Mouse (Mus musculus) heart, postnatal 36 days (tissue): ENCODE data around the gene Bach2. TPM values are rescaled to one million over a fixed set of nuclear protein-coding genes. Genes with fewer than 3 reads are reported as not detected.

Source experiments
- DNase-seq, 2 experiments: peaks; one replicate each; pipeline ENCODE4 v3.0.0; 2021 to 2022
- intact Hi-C: fragments of 180-260 bp; cut with DNase I; formaldehyde crosslinking; loops from one replicate; pipeline ENCODE4 v1.15.1; 2025
- total RNA-seq, 2 experiments: library from RNA; stranded (reverse); gene quantifications; 2 replicates each; pipeline ENCODE4 v1.2.3; 2021

Bach2 gene
- total RNA-seq, result 1 to 10 TPM; 5.4 to 6.4 TPM

GRCm38 (mm10) chr4:32238366-32238854, at the start of gene Bach2:
TSS of gene Bach2 (plus strand) at chr4:32238804.
- DNase-seq, result peak; percentile 85 to 89
- intact Hi-C loops, result loop anchor here (2.0 to 5.0 kb wide), 3 partner anchors 36 to 298 kb away; no protein-coding TSS in a partner anchor

- intact Hi-C loops, result no loop called here
- DNase-seq, result no peak
These were observed 49.1 kb upstream of the Bach2 start for GRCm38 (mm10) chr4:32189416-32190036.

GRCm38 (mm10) chr4:32190506-32190905, 48.1 kb upstream of the Bach2 start:
- no peak for DNase-seq
- intact Hi-C loops, result no loop called here

- DNase-seq, result peak; percentile 67 to 72
- intact Hi-C loops, result no loop called here
These were observed 42.4 kb upstream of the Bach2 start for GRCm38 (mm10) chr4:32195945-32196921.

- no peak for DNase-seq
- intact Hi-C loops, result no loop called here
These were observed 40.6 kb upstream of the Bach2 start for GRCm38 (mm10) chr4:32198031-32198430.

- DNase-seq, result no peak
- intact Hi-C loops, result no loop called here
These were observed 40.0 kb upstream of the Bach2 start for GRCm38 (mm10) chr4:32198589-32198988.

- intact Hi-C loops, result no loop called here
- no peak for DNase-seq
These were observed 39.4 kb upstream of the Bach2 start for GRCm38 (mm10) chr4:32199156-32199555.

- intact Hi-C loops, result no loop called here
- no peak for DNase-seq
These were observed 37.5 kb upstream of the Bach2 start for GRCm38 (mm10) chr4:32201114-32201513.

GRCm38 (mm10) chr4:32202362-32202761, 36.2 kb upstream of the Bach2 start:
- intact Hi-C loops, result loop anchor here (2.0 kb wide), 1 partner anchor 36 kb away; the partner anchor contains the start of gene Bach2

GRCm38 (mm10) chr4:32204819-32205218, 33.8 kb upstream of the Bach2 start:
- intact Hi-C loops, result loop anchor here (5.0 kb wide), 1 partner anchor 38 kb away; no protein-coding TSS in a partner anchor

More at GRCm38 (mm10) chr4:32202362-32202761, 36.2 kb upstream of the Bach2 start:
- no peak for DNase-seq

GRCm38 (mm10) chr4:32205825-32206224, 32.8 kb upstream of the Bach2 start:
- intact Hi-C loops, result loop anchor here (5.0 kb wide), 1 partner anchor 39 kb away; no protein-coding TSS in a partner anchor
- DNase-seq, result no peak

More at GRCm38 (mm10) chr4:32204819-32205218, 33.8 kb upstream of the Bach2 start:
- DNase-seq, result no peak

GRCm38 (mm10) chr4:32209995-32210394, 28.6 kb upstream of the Bach2 start:
- no peak for DNase-seq
- intact Hi-C loops, result loop anchor here (5.0 kb wide), 1 partner anchor 43 kb away; no protein-coding TSS in a partner anchor

- no peak for DNase-seq
- intact Hi-C loops, result no loop called here
These were observed 28.0 kb upstream of the Bach2 start for GRCm38 (mm10) chr4:32210424-32211184.

GRCm38 (mm10) chr4:32212593-32212992, 26.0 kb upstream of the Bach2 start:
- DNase-seq, result no peak
- intact Hi-C loops, result no loop called here

- DNase-seq, result no peak
- intact Hi-C loops, result no loop called here
These were observed 22.1 kb upstream of the Bach2 start for GRCm38 (mm10) chr4:32216466-32216865.

- intact Hi-C loops, result no loop called here
- no peak for DNase-seq
These were observed 21.6 kb upstream of the Bach2 start for GRCm38 (mm10) chr4:32217016-32217415.

GRCm38 (mm10) chr4:32217593-32217992, 21.0 kb upstream of the Bach2 start:
- DNase-seq, result no peak
- intact Hi-C loops, result no loop called here

- intact Hi-C loops, result no loop called here
- DNase-seq, result no peak
These were observed 20.2 kb upstream of the Bach2 start for GRCm38 (mm10) chr4:32218371-32218770.

- DNase-seq, result no peak
- intact Hi-C loops, result no loop called here
These were observed 19.0 kb upstream of the Bach2 start for GRCm38 (mm10) chr4:32219428-32220128.

GRCm38 (mm10) chr4:32220129-32220491, 18.5 kb upstream of the Bach2 start:
- no peak for DNase-seq
- intact Hi-C loops, result no loop called here
